Mouse (Mus musculus): ENCODE measurements around the gene Spo11.

GRCm38 (mm10) chr2:173023371-173023851 lies 45.9 kb downstream of the Spo11 start:
- TF ChIP-seq CTCF (IDR thresholded peaks at IDR 0.05; ENCODE audit: low read depth, low read length) (no peak), POLR2A (IDR thresholded peaks at IDR 0.05; ENCODE audit: insufficient read depth, low read length) (no peak), EP300 (IDR thresholded peaks at IDR 0.05; ENCODE audit: insufficient read depth, low read depth, low read length) (no peak)

All from ES-Bruce4 (cell line).